Mouse (Mus musculus): ENCODE results near the gene Dnase2b.
A peak's percentile ranks its signal among the peaks of the same experiment; 100 is the strongest.

Gene Dnase2b

GRCm38 (mm10) chr3:146570148-146570782, 45.1 kb downstream of the Dnase2b start, which contains the start of gene Uox:
Gene Uox (plus strand): TSS chr3:146570426.
- no peak for DNase-seq (ENCODE audit: low spot score)

- DNase-seq (ENCODE audit: low spot score): no peak
Measured at GRCm38 (mm10) chr3:146569594-146569993, 45.8 kb downstream of the Dnase2b start.

GRCm38 (mm10) chr3:146567884-146568530, 47.4 kb downstream of the Dnase2b start:
- DNase-seq (ENCODE audit: low spot score): peak; percentile 12

- no peak for DNase-seq (ENCODE audit: low spot score)
Measured at GRCm38 (mm10) chr3:146567366-146567765, 48.0 kb downstream of the Dnase2b start.

GRCm38 (mm10) chr3:146565065-146565411, 50.4 kb downstream of the Dnase2b start:
- no peak for DNase-seq (ENCODE audit: low spot score)

- peak; percentile 12 for DNase-seq (ENCODE audit: low spot score)
Measured at GRCm38 (mm10) chr3:146564268-146565064, 50.9 kb downstream of the Dnase2b start.

GRCm38 (mm10) chr3:146562936-146563335, 52.5 kb downstream of the Dnase2b start:
- DNase-seq (ENCODE audit: low spot score): no peak

GRCm38 (mm10) chr3:146557507-146557906, 57.9 kb downstream of the Dnase2b start:
- no peak for DNase-seq (ENCODE audit: low spot score)

GRCm38 (mm10) chr3:146556567-146556966, 58.8 kb downstream of the Dnase2b start:
- no peak for DNase-seq (ENCODE audit: low spot score)

GRCm38 (mm10) chr3:146554816-146555215, 60.6 kb downstream of the Dnase2b start:
- DNase-seq (ENCODE audit: low spot score): no peak

GRCm38 (mm10) chr3:146543632-146544031, 71.8 kb downstream of the Dnase2b start:
- DNase-seq (ENCODE audit: low spot score): no peak

GRCm38 (mm10) chr3:146540521-146541273, 74.7 kb downstream of the Dnase2b start:
- no peak for DNase-seq (ENCODE audit: low spot score)

- DNase-seq (ENCODE audit: low spot score): no peak
Measured at GRCm38 (mm10) chr3:146534986-146535385, 80.4 kb downstream of the Dnase2b start.
